Mouse (Mus musculus): Measurements from ENCODE around the gene 1700024G13Rik. TPM values are rescaled to one million over a fixed set of nuclear protein-coding genes. Genes with fewer than 3 reads are reported as not detected.

1700024G13Rik gene
- total and polyA plus RNA-seq, 3 experiments = 0.53 TPM; not detected in 2

GRCm38 (mm10) chr14:32344176-32344575 is 44.0 kb downstream of the 1700024G13Rik start:
- no peak for DNase-seq
- no peak overlapping the region for H3K27ac ChIP-seq
- H3K4me1 ChIP-seq (ENCODE audit: control insufficient read depth, insufficient read depth, low read length) = no peaks in the 10 kb centered on the region
- H3K9ac ChIP-seq (ENCODE audit: low read depth, low read length) = no peak overlapping the region
- H3K79me2 ChIP-seq (replicated peaks; ENCODE audit: control insufficient read depth, insufficient read depth, low read length) = no peaks in the 10 kb centered on the region
- H3K27me3 ChIP-seq (ENCODE audit: control insufficient read depth, insufficient read depth, low read length) = no peaks in the 10 kb centered on the region
- WGBS = 86% methylated on average over 7 of the region's 7 CpGs
- no peak for TF ChIP-seq CTCF (IDR thresholded peaks at IDR 0.05)
- no peak for TF ChIP-seq POLR2A (IDR thresholded peaks at IDR 0.05; ENCODE audit: insufficient read depth, low read depth, low read length)
- no peak for TF ChIP-seq EP300 (IDR thresholded peaks at IDR 0.05; ENCODE audit: insufficient read depth, low read depth, low read length)
- no peaks in the 10 kb centered on the region for H3K36me3 ChIP-seq (ENCODE audit: control insufficient read depth, insufficient read depth, low read length)
- no peak overlapping the region for H3K4me3 ChIP-seq
- intact Hi-C loops (cut with DNase I) = no loop called here

- Histone ChIP-seq H3K27me3 (ENCODE audit: control insufficient read depth, insufficient read depth, low read length) (no peaks in the 10 kb centered on the region), H3K4me3 (no peak overlapping the region), H3K79me2 (replicated peaks; ENCODE audit: control insufficient read depth, insufficient read depth, low read length) (no peaks in the 10 kb centered on the region), H3K9ac (ENCODE audit: low read depth, low read length) (no peak overlapping the region), H3K4me1 (ENCODE audit: control insufficient read depth, insufficient read depth, low read length) (no peaks in the 10 kb centered on the region), H3K36me3 (ENCODE audit: control insufficient read depth, insufficient read depth, low read length) (no peaks in the 10 kb centered on the region), H3K27ac (no peak overlapping the region)
- no peak for DNase-seq
- 92% methylated on average over 7 of the region's 7 CpGs for WGBS
- TF ChIP-seq CTCF (IDR thresholded peaks at IDR 0.05) = no peak
- no peak for TF ChIP-seq EP300 (IDR thresholded peaks at IDR 0.05; ENCODE audit: insufficient read depth, low read depth, low read length)
- TF ChIP-seq POLR2A (IDR thresholded peaks at IDR 0.05; ENCODE audit: insufficient read depth, low read depth, low read length) = no peak
- intact Hi-C loops (cut with DNase I) = no loop called here
These were observed 46.4 kb downstream of the 1700024G13Rik start for GRCm38 (mm10) chr14:32341823-32342222.

GRCm38 (mm10) chr14:32336547-32336946 is 51.6 kb downstream of the 1700024G13Rik start:
- H3K4me3 ChIP-seq = no peak overlapping the region
- H3K27ac ChIP-seq = no peak overlapping the region
- no peaks in the 10 kb centered on the region for H3K79me2 ChIP-seq (replicated peaks; ENCODE audit: control insufficient read depth, insufficient read depth, low read length)
- H3K36me3 ChIP-seq (ENCODE audit: control insufficient read depth, insufficient read depth, low read length) = no peaks in the 10 kb centered on the region
- TF ChIP-seq POLR2A (IDR thresholded peaks at IDR 0.05; ENCODE audit: insufficient read depth, low read depth, low read length) (no peak), EP300 (IDR thresholded peaks at IDR 0.05; ENCODE audit: insufficient read depth, low read depth, low read length) (no peak), CTCF (IDR thresholded peaks at IDR 0.05) (no peak)
- no peak for DNase-seq
- intact Hi-C loops (cut with DNase I) = no loop called here
- no peaks in the 10 kb centered on the region for H3K27me3 ChIP-seq (ENCODE audit: control insufficient read depth, insufficient read depth, low read length)
- WGBS = 77% methylated on average over 11 of the region's 11 CpGs
- H3K9ac ChIP-seq (ENCODE audit: low read depth, low read length) = no peak overlapping the region
- H3K4me1 ChIP-seq (ENCODE audit: control insufficient read depth, insufficient read depth, low read length) = no peaks in the 10 kb centered on the region

GRCm38 (mm10) chr14:32336021-32336420 is 52.2 kb downstream of the 1700024G13Rik start:
- Histone ChIP-seq H3K4me3 (no peak overlapping the region), H3K27ac (no peak overlapping the region), H3K4me1 (ENCODE audit: control insufficient read depth, insufficient read depth, low read length) (no peaks in the 10 kb centered on the region), H3K27me3 (ENCODE audit: control insufficient read depth, insufficient read depth, low read length) (no peaks in the 10 kb centered on the region), H3K9ac (ENCODE audit: low read depth, low read length) (no peak overlapping the region), H3K79me2 (replicated peaks; ENCODE audit: control insufficient read depth, insufficient read depth, low read length) (no peaks in the 10 kb centered on the region), H3K36me3 (ENCODE audit: control insufficient read depth, insufficient read depth, low read length) (no peaks in the 10 kb centered on the region)
- TF ChIP-seq CTCF (IDR thresholded peaks at IDR 0.05) (no peak), POLR2A (IDR thresholded peaks at IDR 0.05; ENCODE audit: insufficient read depth, low read depth, low read length) (no peak), EP300 (IDR thresholded peaks at IDR 0.05; ENCODE audit: insufficient read depth, low read depth, low read length) (no peak)
- 59% methylated on average over 6 of the region's 6 CpGs for WGBS
- DNase-seq = no peak
- intact Hi-C loops (cut with DNase I) = no loop called here

- WGBS = 86% methylated on average over 20 of the region's 20 CpGs
- no peaks in the 10 kb centered on the region for H3K27me3 ChIP-seq (ENCODE audit: control insufficient read depth, insufficient read depth, low read length)
These were observed 55.4 kb downstream of the 1700024G13Rik start for GRCm38 (mm10) chr14:32332515-32333445.

GRCm38 (mm10) chr14:32327366-32327765 is 60.8 kb downstream of the 1700024G13Rik start:
- Histone ChIP-seq H3K27ac (no peak overlapping the region), H3K36me3 (ENCODE audit: control insufficient read depth, insufficient read depth, low read length) (no peaks in the 10 kb centered on the region; the same call in 1 of the 2 replicates), H3K4me1 (ENCODE audit: control insufficient read depth, insufficient read depth, low read length) (peaks cover 2% of the 10 kb centered on the region; the same call in 1 of the 2 replicates), H3K79me2 (replicated peaks; ENCODE audit: control insufficient read depth, insufficient read depth, low read length) (no peaks in the 10 kb centered on the region), H3K9ac (ENCODE audit: low read depth, low read length) (no peak overlapping the region), H3K27me3 (ENCODE audit: control insufficient read depth, insufficient read depth, low read length) (no peaks in the 10 kb centered on the region), H3K4me3 (no peak overlapping the region)
- WGBS = 90% methylated on average over 9 of the region's 9 CpGs
- intact Hi-C loops (cut with DNase I) = no loop called here
- no peak for TF ChIP-seq EP300 (IDR thresholded peaks at IDR 0.05; ENCODE audit: insufficient read depth, low read depth, low read length)
- no peak for TF ChIP-seq POLR2A (IDR thresholded peaks at IDR 0.05; ENCODE audit: insufficient read depth, low read depth, low read length)
- no peak for TF ChIP-seq CTCF (IDR thresholded peaks at IDR 0.05)
- DNase-seq = no peak

More at GRCm38 (mm10) chr14:32332515-32333445, 55.4 kb downstream of the 1700024G13Rik start:
- TF ChIP-seq EP300 (IDR thresholded peaks at IDR 0.05; ENCODE audit: insufficient read depth, low read depth, low read length) (no peak), CTCF (IDR thresholded peaks at IDR 0.05) (no peak), POLR2A (IDR thresholded peaks at IDR 0.05; ENCODE audit: insufficient read depth, low read depth, low read length) (no peak)
- no peaks in the 10 kb centered on the region for H3K79me2 ChIP-seq (replicated peaks; ENCODE audit: control insufficient read depth, insufficient read depth, low read length)
- intact Hi-C loops (cut with DNase I) = no loop called here
- no peak overlapping the region for H3K9ac ChIP-seq (ENCODE audit: low read depth, low read length)
- H3K4me1 ChIP-seq (ENCODE audit: control insufficient read depth, insufficient read depth, low read length) = no peaks in the 10 kb centered on the region
- H3K36me3 ChIP-seq (ENCODE audit: control insufficient read depth, insufficient read depth, low read length) = no peaks in the 10 kb centered on the region
- no peak for DNase-seq
- no peak overlapping the region for H3K4me3 ChIP-seq
- no peak overlapping the region for H3K27ac ChIP-seq

Other genes with a start within 250 kb of the 1700024G13Rik start
- gene Msmb, start 246.4 kb downstream of the 1700024G13Rik start, total RNA-seq (2021) = not detected
- not detected in 2 replicates for gene Msmb, start 246.4 kb downstream of the 1700024G13Rik start, polyA plus RNA-seq (2012; rRNA removed)
- gene Ncoa4, start 228.5 kb downstream of the 1700024G13Rik start, total RNA-seq (2021) = 100 to 1,000 TPM; 135 to 196 TPM
- gene Ncoa4, start 228.5 kb downstream of the 1700024G13Rik start, polyA plus RNA-seq (2012; rRNA removed) = 36.7 and 72.2 TPM in 2 replicates
- 100 to 1,000 TPM; 206 to 234 TPM for gene Timm23, start 186.5 kb downstream of the 1700024G13Rik start, total RNA-seq (2021)
- gene Timm23, start 186.5 kb downstream of the 1700024G13Rik start, polyA plus RNA-seq (2012; rRNA removed) = 264 and 384 TPM in 2 replicates
- 10 to 100 TPM; 20.0 to 21.2 TPM for gene Parg, start 186.4 kb downstream of the 1700024G13Rik start, total RNA-seq (2021)
- 3.7 and 6.3 TPM in 2 replicates for gene Parg, start 186.4 kb downstream of the 1700024G13Rik start, polyA plus RNA-seq (2012; rRNA removed)
- gene Ogdhl, start 66.4 kb downstream of the 1700024G13Rik start, total RNA-seq (2021) = 10 to 100 TPM; 65.0 to 93.6 TPM
- gene Ogdhl, start 66.4 kb downstream of the 1700024G13Rik start, polyA plus RNA-seq (2012; rRNA removed) = 110 and 129 TPM in 2 replicates
- gene Slc18a3, start 76.5 kb upstream of the 1700024G13Rik start, total RNA-seq (2021) = under 1 TPM in 1 of 2 experiments, not detected in 1; 0.09 TPM
- gene Slc18a3, start 76.5 kb upstream of the 1700024G13Rik start, polyA plus RNA-seq (2012; rRNA removed) = 0.43 and 0.47 TPM in 2 replicates
- gene Chat, start 77.6 kb upstream of the 1700024G13Rik start, total RNA-seq (2021) = not detected
- 0.20 and 0.23 TPM in 2 replicates for gene Chat, start 77.6 kb upstream of the 1700024G13Rik start, polyA plus RNA-seq (2012; rRNA removed)
- 1 to 10 TPM; 2.8 to 3.7 TPM for gene Ercc6, start 125.1 kb upstream of the 1700024G13Rik start, total RNA-seq (2021)
- 1.8 and 5.9 TPM in 2 replicates for gene Ercc6, start 125.1 kb upstream of the 1700024G13Rik start, polyA plus RNA-seq (2012; rRNA removed)
- gene Prrxl1, start 211.0 kb upstream of the 1700024G13Rik start, total RNA-seq (2021) = not detected
- gene Prrxl1, start 211.0 kb upstream of the 1700024G13Rik start, polyA plus RNA-seq (2012; rRNA removed) = not detected in 2 replicates